Mouse (Mus musculus) ovary, postnatal 10 days (tissue): ENCODE measurements around the gene Slc44a1.

Source experiments
- DNase-seq: peaks from one replicate; pipeline ENCODE4 v3.0.0; 2022; ENCODE audit warnings: low spot score

Slc44a1 gene

DNA sequence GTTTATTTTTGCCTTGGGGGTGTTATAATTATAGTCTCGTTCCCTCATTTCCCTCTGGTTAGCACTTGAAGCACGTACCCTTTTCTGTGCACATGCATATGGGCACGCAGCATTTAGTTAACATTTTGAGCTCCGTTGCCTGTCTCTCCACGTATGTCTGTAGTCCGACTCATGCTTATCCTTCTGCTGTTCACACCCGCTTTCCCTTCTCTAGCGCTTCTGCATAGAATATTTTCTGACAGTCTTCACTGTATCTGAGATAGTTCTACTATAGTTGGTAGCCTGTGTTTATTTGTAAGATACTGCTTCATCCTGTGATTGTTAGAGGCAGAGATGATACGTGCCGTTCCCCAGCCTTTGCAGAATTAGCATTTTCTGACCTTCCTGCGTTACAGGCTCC, 98.4 kb downstream of the Slc44a1 start:
- no peak for DNase-seq

GRCm38 (mm10) chr4:53539929-53540328, 99.7 kb downstream of the Slc44a1 start:
- DNase-seq, result no peak

- no peak for DNase-seq
Measured at GRCm38 (mm10) chr4:53543421-53543820, 103.2 kb downstream of the Slc44a1 start.

- DNase-seq, result no peak
Measured at GRCm38 (mm10) chr4:53544889-53545288, 104.7 kb downstream of the Slc44a1 start.

- DNase-seq, result no peak
Measured at GRCm38 (mm10) chr4:53547381-53547780, 107.2 kb downstream of the Slc44a1 start.

DNA sequence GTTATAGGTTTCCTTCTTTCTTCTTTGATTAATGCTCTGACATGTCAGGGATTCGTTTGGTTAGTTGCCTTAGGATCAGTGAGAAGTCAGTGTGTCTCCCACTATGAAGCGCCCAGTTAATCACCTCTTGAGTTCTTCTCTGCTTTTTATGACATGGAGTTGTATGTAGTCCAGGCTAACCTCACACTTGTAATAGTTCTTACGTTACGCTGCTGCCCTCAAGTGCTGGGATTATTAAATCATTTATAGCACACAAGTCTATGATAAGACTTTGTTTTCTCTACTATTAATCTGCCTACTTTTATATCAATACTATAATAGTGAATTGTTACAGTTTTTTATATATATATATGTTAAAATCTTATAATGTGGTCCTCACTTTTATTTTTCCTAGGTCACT, 109.2 kb downstream of the Slc44a1 start:
- DNase-seq, result no peak

- DNase-seq, result no peak
Measured at GRCm38 (mm10) chr4:53564618-53565017, 124.4 kb downstream of the Slc44a1 start.

DNA sequence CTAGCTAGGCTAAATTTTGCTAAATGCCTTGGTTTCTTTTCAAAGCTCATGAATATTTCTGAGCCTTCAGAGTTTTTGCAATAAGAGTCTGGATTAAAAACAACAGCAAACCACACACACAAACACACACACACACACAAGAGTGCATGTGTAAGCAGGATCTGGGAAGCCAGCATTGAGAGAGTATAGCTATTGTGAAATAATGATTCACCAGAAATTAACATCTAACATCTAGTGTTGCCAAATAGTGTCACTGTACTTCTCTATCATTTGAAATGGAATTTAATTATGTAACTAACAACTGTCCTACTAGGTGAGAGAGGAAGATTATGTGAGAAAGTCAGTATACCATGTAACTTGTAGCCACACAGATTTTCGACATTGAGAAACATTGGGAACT, 126.9 kb downstream of the Slc44a1 start:
- no peak for DNase-seq

DNA sequence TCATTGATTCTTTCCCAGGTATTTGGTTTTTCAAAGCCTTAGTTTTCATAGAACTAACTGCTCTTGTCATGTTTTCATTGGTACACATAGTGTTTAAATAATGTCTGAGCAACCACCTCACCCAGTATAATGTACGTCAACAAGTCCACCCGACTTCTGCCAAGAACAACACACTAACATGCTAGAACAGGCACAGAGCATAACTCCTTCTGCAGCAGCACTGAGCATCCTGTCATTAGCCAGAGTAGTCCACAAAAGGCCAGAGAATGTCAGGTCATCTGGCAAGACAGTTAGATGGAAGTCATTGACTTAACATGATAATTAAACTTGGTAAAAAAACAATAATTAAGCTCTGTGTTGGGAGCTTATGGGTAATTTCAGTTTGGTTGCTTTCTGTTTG, 135.3 kb downstream of the Slc44a1 start:
- no peak for DNase-seq

GRCm38 (mm10) chr4:53587676-53588075, 147.5 kb downstream of the Slc44a1 start:
- DNase-seq, result no peak

GRCm38 (mm10) chr4:53588936-53589335, 148.7 kb downstream of the Slc44a1 start:
- DNase-seq, result no peak

GRCm38 (mm10) chr4:53589466-53589865, 149.3 kb downstream of the Slc44a1 start:
- DNase-seq, result no peak

GRCm38 (mm10) chr4:53590163-53590562, 149.9 kb downstream of the Slc44a1 start:
- no peak for DNase-seq

GRCm38 (mm10) chr4:53590691-53591447, 150.7 kb downstream of the Slc44a1 start:
- no peak for DNase-seq

DNA sequence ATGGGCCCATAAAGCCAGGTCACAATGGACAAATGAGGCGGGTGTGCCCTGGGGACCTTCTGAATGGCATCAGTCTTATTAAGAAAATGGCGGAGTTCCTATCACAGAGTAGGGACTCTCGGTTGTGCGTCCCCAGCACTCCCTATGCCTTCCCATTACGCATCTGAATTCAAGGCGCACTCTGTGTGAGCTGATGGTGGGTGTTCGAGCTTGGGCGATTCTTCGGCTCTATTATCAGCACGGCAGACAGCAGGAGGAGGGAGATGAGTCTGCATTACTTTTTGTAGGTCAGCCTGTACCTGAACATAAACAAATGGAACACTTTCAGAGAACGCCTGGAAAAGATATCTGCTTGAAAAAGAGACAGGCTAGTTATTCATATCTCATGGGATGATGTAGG, 151.3 kb downstream of the Slc44a1 start:
- no peak for DNase-seq

GRCm38 (mm10) chr4:53591941-53592340, 151.7 kb downstream of the Slc44a1 start:
- DNase-seq, result no peak

DNA sequence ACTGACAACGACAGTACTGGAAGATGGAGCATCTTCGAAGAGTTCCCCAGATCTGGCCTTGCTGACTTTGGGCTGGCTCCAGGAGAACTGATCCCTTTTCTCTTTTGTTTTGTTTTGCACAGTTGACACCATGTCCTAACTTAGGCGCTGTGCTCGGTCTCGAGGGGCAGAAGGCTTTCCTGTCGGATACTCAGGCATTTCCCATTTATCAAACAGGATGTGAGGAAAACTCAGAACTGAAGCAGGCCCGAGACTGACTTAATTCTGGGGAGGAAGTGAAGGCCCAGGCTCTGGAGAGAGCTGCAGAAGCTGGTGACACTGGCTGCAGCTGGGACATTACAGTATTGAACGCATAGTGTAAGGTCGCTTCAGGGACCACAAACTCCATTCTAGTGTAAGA, 152.2 kb downstream of the Slc44a1 start:
- no peak for DNase-seq

DNA sequence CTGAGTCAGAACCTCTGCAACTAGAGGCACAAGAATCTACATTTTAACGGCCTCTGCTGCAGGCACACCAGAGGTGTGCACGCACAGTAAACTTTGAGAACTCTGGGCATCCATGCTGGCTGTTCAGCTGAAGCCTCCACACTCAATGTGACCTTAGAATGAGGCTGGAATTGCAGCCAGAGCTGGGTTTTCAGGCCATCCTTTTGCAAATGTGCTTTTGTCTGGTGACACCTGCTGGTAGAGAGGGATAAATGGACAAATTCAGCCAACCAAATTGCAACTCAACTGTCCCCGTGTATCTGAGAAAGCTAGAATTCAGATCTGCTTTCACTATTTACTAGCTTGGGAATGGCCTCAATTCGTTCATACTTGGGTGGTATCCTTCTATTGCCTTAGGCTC, 154.0 kb downstream of the Slc44a1 start:
- no peak for DNase-seq

DNA sequence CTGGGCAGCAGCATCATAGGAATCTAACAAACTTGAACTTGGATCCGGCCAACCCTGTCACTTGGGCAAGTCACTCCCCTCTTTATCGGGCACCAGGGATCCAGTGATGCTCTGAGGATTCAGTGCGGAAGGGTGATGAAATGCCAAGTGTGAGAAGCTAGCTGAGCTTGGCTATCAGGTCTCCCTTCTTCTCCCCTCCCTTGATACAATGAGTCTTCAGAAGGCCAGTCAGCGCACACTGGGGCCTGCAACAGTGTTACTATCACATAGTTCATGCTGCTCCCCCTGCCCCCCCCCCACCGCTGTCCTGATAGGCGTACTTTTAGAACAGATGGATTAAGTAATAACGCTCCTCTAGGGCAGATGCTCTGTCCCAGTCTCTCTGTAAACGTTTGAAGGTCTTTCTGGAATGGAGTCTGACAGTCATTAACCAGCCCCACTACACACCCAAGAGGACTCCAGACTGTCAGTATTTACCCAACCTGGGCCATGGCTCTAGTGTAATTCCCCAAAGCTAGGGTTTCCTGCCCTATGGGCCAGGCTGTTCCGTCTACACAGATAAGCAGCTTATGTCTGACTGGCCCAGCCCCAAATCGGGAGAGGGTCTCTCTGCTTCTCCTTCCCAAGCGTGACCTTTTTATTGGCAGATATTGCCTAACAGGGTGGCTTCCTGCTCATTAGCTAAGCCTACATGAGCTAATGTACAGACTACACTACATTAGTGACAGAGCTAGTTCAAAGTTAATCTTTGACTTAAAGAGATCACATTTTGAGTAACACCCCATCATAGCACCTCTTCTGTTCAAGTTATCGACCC, 155.2 kb downstream of the Slc44a1 start:
- DNase-seq, result no peak

GRCm38 (mm10) chr4:53596063-53596895, 156.1 kb downstream of the Slc44a1 start:
- DNase-seq, result no peak

- DNase-seq, result no peak
Measured at GRCm38 (mm10) chr4:53600462-53600861, 160.2 kb downstream of the Slc44a1 start.

DNA sequence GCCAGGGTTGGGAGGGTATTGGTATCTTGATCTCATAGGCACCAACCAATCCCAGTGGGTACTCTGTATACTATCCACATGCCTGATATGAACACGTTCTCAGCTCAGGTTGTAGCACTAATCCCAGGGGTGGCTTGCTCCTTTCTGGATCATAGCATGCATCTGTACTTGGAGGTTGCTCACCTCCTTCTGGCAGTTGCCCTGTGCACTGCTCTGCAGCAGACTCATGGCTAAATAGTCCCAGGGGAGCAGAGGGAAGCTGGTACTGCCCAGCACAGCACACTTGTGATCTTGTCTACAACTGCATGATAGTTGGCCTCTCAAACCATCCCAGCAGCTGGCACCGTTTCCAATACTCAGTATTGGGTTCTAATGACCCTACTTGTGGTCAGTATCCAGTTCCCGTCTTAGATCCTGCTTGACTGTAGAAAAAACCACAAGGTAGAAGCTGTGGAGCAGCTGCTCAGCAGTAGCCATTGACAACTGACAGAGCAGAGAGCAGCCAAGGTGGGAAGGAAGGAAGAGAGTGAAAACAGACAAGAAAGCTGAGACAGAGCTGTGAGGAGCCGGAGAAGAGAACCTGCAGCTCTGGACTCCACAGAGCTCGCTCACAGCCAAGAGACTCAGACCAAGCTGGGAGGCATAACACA, 174.5 kb downstream of the Slc44a1 start:
- DNase-seq, result no peak
